Mouse (Mus musculus) layer of hippocampus, postnatal 14 days (tissue): ENCODE data around the gene Zfp750. TPM values are rescaled to one million over a fixed set of nuclear protein-coding genes. Genes with fewer than 3 reads are reported as not detected.
A peak's percentile ranks its signal among the peaks of the same experiment; 100 is the strongest.

Experiments used
- DNase-seq, 2 experiments: peaks; one replicate each; pipeline ENCODE4 v3.0.0; 2021 to 2022; ENCODE audit warnings: low spot score in 2 of 2, mixed read lengths in 1 of 2
- total RNA-seq, 2 experiments: library from RNA; stranded (reverse); gene quantifications; 2 replicates each; pipeline ENCODE4 v1.2.3; 2021

Zfp750 gene
- total RNA-seq, 2 experiments from 2014 or later, result 0.12 to 0.14 TPM

DNA sequence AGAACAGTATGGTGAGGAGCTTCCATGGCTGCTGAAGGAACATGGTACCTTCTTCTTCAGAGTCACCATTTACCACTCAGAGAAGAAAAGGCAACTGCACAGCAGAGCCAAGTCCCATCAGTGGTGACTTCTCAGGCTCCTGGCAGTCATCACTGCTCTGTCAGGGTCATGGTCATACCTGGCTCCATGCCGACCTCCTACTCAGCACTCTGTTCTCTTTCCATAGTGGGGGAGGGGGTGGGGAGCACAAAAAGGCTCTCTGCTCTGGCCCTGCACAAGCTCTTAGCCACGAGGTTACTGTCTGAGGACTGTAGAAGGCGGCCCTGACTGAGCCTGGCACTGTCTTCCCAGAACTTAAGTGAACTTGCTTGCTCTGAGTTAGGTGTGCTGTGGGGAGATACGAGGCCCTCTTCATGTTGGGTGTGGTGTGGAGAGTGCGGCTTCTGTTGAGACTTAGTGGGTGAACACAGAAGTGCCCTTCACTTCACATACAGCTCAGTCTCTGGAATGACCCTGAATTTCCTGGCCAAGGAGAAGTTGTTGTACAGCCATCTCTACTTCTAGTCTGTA lies 24.2 kb upstream of the Zfp750 start:
- DNase-seq, result no peak

DNA sequence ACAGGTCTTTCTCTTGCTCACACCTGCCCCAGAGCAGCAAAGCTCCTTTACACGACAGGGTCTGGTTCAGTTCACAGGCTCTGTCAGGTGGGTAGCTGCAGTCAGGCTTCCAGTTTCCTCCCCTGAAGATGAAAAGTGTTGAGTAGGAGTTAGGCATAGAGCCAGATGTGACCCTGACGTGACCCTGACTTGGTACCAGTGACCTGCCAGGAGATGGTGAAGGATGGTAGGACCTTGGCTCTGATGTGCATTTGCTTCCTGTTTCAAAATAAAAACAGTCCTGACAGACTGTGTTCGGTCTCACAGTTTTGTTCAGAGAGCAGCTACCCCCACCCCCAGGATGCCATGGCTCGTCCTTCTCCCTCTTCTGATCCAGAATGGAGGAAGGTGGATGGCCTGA lies 23.3 kb upstream of the Zfp750 start:
- DNase-seq, result no peak

- DNase-seq, result no peak
Measured at GRCm38 (mm10) chr11:121536528-121536927, 17.4 kb upstream of the Zfp750 start.

DNA sequence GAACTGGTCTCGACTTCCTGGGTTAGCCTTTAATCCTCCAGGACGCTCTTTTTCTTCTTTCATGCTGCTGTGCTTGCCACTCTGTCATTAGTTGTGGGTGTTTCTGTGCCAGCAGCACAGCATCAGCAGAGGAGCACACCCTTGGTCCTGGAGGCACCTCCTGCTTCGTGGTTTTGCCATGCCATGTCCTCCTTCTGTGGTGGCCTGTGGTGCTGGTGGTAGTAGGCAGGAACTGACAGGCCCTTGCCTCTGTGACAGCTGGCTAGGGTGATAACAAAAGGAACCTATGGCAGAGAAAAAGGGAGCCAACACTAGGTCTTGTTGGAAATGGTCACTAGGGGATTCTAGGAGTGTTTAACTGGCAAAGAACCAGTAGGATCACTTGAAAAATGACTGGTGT lies 10.6 kb upstream of the Zfp750 start:
- no peak for DNase-seq

DNA sequence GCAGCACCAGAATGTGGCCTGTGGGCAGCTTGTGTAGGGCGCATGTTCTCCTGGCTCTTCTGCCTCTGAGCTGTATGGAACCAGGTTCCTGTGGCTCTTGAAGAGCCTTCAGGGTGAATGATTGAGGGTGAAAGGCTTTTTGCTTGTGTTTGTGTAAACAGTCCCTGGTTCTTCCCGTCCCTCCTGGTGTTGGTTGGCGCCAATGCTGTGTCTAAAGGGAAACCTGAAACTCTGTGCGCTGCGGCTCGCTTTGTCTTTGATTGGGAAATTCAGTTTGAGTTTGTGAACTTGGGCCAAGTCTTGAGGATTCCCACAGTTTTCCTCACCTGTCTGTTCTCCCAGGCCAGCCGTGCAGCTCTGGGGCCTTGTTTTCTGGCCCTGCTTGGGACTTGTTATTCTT lies 5.1 kb upstream of the Zfp750 start:
- DNase-seq, result no peak

DNA sequence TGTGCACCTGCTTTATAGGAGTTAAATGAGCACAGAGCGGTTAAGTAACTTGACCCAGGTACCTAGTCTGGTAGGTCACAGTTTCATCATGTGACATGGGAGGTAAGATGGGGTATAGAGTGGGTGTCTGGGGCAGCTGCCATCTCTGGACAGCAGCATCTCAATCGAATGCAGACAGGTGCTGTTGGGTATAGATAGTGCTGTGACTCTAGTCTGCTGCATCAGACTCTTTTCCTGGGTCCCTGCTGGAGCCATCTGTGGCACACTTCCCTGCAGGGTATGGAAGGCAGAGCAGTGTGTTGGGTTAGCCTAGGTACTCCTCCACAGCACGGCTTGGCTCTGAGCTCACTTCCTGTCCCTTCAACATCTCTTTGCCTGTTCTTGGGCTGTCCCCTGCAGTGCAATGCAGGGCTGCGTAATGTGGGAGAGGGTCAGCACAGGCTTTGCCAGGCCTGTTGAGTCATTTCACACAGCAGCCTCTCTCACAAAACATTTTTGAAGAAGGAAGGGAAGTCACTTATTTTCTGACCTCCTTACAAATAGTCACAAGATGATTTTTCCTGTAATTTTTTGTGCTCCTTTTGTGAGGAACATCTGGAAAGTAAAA lies 3.1 kb upstream of the Zfp750 start:
- no peak for DNase-seq

DNA sequence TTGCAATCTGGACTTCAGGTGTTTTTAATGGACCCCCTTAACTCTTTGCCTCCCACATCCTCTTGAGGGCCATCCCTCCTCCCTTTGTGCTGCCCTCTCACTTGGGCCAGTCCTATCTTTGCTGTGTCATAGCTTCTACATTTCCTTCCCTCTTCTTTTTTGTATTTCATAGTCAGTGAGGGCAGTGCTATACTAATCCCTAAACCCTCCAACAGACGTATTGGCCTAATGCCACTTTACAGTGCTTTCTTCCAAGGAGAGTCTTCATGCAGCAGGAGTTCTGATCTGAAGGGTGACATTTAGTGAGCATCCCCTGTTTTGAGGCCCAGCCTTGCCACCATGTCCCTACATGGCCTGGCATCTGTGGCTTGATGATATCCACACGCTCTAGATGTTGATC lies 1.6 kb upstream of the Zfp750 start:
- DNase-seq, result no peak

DNA sequence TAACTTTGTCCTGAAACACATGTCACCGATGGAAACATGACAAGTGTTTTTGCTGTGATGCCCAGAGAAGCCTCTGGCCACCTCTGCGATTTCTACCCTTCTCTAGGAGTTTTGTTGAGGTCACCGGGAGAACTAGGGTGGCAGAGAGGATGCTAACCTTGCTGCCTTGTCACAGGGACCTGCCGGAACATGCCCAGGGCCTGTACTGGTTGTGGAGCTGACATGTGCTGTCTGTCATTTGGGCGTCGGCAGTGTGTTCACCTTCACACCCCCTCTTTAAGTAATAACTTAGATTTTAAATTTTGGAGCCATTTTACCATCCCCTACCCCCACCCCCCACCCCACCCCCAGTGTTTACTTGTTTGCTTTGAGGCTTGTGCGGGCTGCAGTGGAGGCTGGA lies 570 bp upstream of the Zfp750 start:
- no peak for DNase-seq

DNA sequence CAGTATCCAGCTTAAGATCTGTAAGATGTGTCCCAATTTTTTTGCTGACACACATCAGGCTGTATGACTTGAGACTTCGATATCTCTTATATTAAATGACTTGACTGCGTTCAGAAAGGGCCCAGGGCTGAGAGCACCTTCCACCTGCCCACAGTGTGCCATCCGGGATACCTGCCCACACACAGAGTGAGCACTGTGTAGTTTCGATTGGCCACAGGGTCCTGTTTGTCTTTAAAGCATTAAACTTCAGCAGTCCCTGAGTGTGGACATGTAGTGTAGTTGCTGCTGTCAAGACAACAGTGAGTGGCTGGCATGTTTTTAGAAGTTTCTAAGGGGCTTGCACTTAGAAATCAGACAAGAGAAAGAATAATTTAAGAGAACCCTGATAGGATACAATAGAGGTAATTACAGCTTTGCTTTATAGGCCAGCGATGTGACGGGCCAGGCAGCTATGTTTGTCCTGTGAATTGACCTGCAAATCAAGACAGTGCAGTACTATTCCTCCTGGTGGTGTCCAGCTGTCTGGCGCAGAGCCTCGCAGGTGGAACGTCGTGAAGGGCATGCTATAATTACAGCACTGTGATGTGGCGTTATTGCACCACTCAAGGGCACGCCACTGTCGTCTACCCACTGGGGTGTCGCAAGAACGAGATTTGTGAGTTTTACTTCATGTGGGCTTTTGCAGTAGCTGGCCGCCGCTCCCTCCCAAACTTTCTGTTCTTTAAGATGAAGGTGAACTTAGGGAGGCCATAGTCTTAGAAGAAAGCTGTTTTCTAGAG lies 1.3 kb downstream of the Zfp750 start:
- DNase-seq, result no peak

- DNase-seq, result no peak
Measured at GRCm38 (mm10) chr11:121516906-121517305, 2.2 kb downstream of the Zfp750 start.

GRCm38 (mm10) chr11:121515996-121516395 lies 3.1 kb downstream of the Zfp750 start:
- no peak for DNase-seq

- DNase-seq, result peak; percentile 25 to 51
Measured at GRCm38 (mm10) chr11:121512896-121513572, 6.1 kb downstream of the Zfp750 start.

GRCm38 (mm10) chr11:121510512-121511246 lies 8.5 kb downstream of the Zfp750 start:
- DNase-seq, result no peak

DNA sequence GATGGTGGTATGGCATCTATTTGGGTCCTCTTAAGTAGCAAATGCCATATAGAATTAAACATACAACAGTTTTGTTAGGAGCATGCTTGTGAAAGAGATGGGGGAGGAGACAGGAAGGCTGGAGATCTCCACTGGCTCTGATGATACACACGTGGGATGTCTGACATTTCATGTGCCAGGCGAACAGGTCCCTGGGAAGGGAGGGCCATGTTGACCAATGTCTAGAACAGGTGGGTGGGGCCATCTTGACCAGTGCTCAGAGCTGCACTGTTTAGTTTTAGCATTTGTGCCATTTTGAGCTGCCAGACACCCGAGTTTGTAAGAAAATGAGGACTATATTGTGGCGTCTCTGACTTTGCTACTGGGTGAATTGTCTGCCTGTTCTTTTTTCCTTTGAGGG lies 10.7 kb downstream of the Zfp750 start:
- DNase-seq, result no peak

DNA sequence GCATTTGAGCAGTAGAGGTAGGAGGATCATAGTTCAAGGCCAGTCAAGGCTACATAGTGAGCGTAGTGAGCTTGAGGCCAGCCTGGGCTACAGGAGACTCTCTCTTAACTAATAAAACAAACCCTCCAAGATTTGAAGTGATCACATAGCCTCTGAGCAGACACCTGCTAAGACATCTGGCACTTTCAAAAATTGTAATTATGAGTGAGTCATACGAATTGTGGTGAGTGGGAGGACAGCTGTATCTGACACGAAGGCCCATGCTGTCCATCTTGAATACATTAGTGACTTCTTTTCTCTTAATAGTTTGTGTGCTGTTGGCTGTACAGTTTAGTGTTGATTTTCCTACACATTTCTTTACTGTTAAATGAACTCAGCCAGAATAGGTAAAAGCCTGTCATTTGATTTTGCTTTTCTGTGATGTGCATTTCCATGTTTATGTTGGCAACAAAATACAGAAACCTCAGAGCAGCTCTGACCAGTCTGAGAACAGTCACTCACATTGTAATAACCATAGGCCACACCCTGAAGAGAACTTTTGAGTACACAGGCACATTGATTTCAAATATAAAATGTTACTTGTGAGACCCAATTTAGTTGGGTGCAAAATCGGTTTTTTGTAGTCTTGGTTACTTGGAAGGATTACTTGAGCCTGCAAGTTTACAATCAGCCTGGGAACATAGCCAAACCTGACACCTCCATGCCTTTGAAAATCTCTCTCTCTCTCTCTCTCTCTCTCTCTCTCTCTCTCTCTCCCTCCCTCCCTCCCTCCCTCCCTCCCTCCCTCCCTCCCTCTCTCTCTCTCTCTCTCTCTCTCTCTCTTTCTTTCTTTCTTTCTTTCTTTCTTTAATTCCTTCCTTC lies 16.9 kb downstream of the Zfp750 start:
- DNase-seq, result no peak

- no peak for DNase-seq
Measured at GRCm38 (mm10) chr11:121501525-121501924, 17.6 kb downstream of the Zfp750 start.

- DNase-seq, result no peak
Measured at GRCm38 (mm10) chr11:121500595-121500994, 18.5 kb downstream of the Zfp750 start.

GRCm38 (mm10) chr11:121490651-121491050 lies 28.5 kb downstream of the Zfp750 start:
- DNase-seq, result no peak

- no peak for DNase-seq
Measured at GRCm38 (mm10) chr11:121485882-121486281, 33.3 kb downstream of the Zfp750 start.

DNA sequence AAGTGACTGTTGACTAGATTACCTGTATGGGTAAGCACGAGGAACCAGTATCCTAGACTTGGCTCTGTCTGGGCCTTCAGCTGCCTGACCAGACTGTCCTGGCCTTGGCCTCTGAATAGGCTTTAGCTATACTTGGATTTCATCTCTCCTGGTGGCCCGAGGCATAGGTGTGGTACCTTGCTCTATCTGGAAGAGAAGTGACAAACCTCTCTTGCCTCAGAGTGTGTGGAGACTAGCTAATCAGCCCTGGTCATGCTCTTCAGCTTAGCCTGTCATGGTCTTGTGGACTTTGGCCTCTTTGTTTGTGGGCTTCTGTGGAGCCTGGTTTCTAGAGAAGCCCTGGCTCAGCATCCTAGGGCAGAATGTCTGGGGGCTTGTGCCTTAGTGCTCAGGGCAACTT lies 38.0 kb downstream of the Zfp750 start:
- DNase-seq, result no peak
